Mouse (Mus musculus) MEL (cell line): ENCODE results near the gene Sp2.

Source experiments
- CTCF ChIP-seq, 3 experiments: IDR thresholded peaks in 2 of 3; conservative IDR thresholded peaks in 1 of 3; 2 replicates each; pipeline ENCODE4 v1.5.1; 2011 to 2012; ENCODE audit warnings: low read length in 3 of 3, low read depth in 2 of 3, mild to moderate bottlenecking in 2 of 3, improper control_type of control experiment in 1 of 3, inconsistent platforms in 1 of 3, mixed read lengths in 1 of 3, moderate library complexity in 1 of 3; ENCODE audit not compliant: control insufficient read depth in 1 of 3, insufficient read depth in 1 of 3, poor library complexity in 1 of 3, severe bottlenecking in 1 of 3
- EP300 ChIP-seq, 2 experiments: IDR thresholded peaks; 2 replicates each; pipeline ENCODE4 v1.6.1; 2011; ENCODE audit warnings: improper control_type of control experiment in 2 of 2, low read length in 2 of 2, low read depth in 1 of 2, mild to moderate bottlenecking in 1 of 2
- KAT2A ChIP-seq: conservative IDR thresholded peaks from 2 replicates; pipeline ENCODE4 v1.6.1; 2012; ENCODE audit warnings: low read depth, low read length, improper control_type of control experiment, inconsistent platforms
- MAFK ChIP-seq: IDR thresholded peaks from 2 replicates; pipeline ENCODE4 v1.6.1; 2011; ENCODE audit warnings: low read depth, mild to moderate bottlenecking, low read length, improper control_type of control experiment, borderline replicate concordance
- MXI1 ChIP-seq: IDR thresholded peaks from 2 replicates; pipeline ENCODE4 v1.6.1; 2011; ENCODE audit warnings: mild to moderate bottlenecking, low read depth, low read length, improper control_type of control experiment
- POLR2A ChIP-seq, 2 experiments: IDR thresholded peaks; 2 replicates each; pipeline ENCODE4 v1.6.1; 2011 to 2012; ENCODE audit warnings: low read length in 2 of 2, mild to moderate bottlenecking in 2 of 2, control low read depth in 1 of 2, improper control_type of control experiment in 1 of 2, low read depth in 1 of 2, moderate library complexity in 1 of 2; ENCODE audit not compliant: control insufficient read depth in 1 of 2, insufficient read depth in 1 of 2, poor library complexity in 1 of 2
- RAD21 ChIP-seq: IDR thresholded peaks from 2 replicates; pipeline ENCODE4 v1.6.1; 2011; ENCODE audit warnings: mild to moderate bottlenecking, low read depth, low read length, improper control_type of control experiment
- RCOR1 ChIP-seq: IDR thresholded peaks from 2 replicates; pipeline ENCODE4 v1.6.1; 2012; ENCODE audit warnings: low read depth, mild to moderate bottlenecking, inconsistent platforms, low read length, improper control_type of control experiment
- SIN3A ChIP-seq: IDR thresholded peaks from 2 replicates; pipeline ENCODE4 v1.6.1; 2012; ENCODE audit warnings: low read length, improper control_type of control experiment, inconsistent platforms
- TAL1 ChIP-seq: IDR thresholded peaks from 2 replicates; pipeline ENCODE4 v1.6.1; 2012; ENCODE audit warnings: mild to moderate bottlenecking, inconsistent platforms, low read length, moderate library complexity, mixed read lengths
- USF1 ChIP-seq: IDR thresholded peaks from 2 replicates; pipeline ENCODE4 v1.6.1; 2014; ENCODE audit warnings: low read depth, mild to moderate bottlenecking, inconsistent platforms, low read length, improper control_type of control experiment, moderate library complexity
- ZC3H11A ChIP-seq: IDR thresholded peaks from 2 replicates; pipeline ENCODE4 v1.6.1; 2012; ENCODE audit warnings: low read depth, mild to moderate bottlenecking, inconsistent platforms, low read length, improper control_type of control experiment

DNA sequence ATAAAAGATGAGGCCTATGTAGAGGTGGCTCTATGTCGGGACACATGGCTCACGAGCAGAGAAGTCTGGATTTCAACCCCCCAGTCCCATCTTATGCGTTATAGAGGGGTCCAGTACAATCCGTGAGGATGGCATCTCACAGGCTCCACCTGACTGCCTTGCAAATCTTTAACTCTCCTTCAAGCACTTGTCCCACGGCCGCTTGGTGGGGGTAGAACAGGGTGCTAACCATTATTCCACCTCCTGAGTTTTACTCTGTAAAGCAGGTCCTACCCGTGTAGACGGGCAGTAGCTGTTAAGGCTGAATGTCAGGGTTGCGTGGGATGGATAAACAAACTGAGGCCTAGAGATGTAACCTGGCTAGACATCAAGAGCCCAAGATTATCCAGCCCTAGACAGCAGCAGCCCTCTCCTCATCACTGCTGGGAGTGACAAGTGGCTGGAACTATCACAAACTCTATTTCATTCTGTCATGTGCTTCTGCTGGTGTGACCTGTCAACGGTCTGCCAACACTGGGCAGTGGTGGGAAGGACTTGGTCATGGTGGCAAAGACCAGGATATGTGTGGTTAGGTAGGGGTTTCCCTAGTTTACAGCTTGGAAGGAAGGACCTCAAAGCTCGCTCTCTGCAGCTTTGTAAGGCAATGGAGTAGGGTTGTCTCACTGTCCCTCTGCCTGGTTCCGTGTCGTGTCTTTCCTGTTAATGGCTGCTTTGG lies 49.0 kb downstream of the Sp2 start:
- TF ChIP-seq RAD21 (no peak), KAT2A (no peak), EP300 (IDR thresholded peaks at IDR 0.05; ENCODE audit: low read depth in 1 of 2, low read length in 2 of 2) (no peak), USF1 (no peak), TAL1 (no peak), POLR2A (IDR thresholded peaks at IDR 0.05; ENCODE audit: control insufficient read depth in 1 of 2, insufficient read depth in 1 of 2, low read depth in 1 of 2, low read length in 2 of 2, poor library complexity in 1 of 2) (no peak), MAFK (no peak), MXI1 (no peak), CTCF (IDR thresholded peaks at IDR 0.05 in 2 of 3, conservative IDR thresholded peaks at IDR 0.05 in 1 of 3; ENCODE audit: control insufficient read depth in 1 of 3, insufficient read depth in 1 of 3, low read depth in 2 of 3, low read length in 3 of 3, poor library complexity in 1 of 3, severe bottlenecking in 1 of 3) (no peak), RCOR1 (no peak), ZC3H11A (no peak), SIN3A (no peak)
